Mouse (Mus musculus): ENCODE data around the gene Immp1l.

Gene Immp1l

GRCm38 (mm10) chr2:105903896-105904756 is at the start of gene Immp1l, which contains the start of gene Elp4:
Gene Immp1l, plus strand, starts transcription at chr2:105904638.
Gene Elp4, minus strand, starts transcription at chr2:105904564.
- DNase-seq (ENCODE audit: low spot score) = peak; percentile 98

GRCm38 (mm10) chr2:105854740-105855139 is 49.7 kb upstream of the Immp1l start:
- no peak for DNase-seq (ENCODE audit: low spot score)

- DNase-seq (ENCODE audit: low spot score) = no peak
These were observed 31.0 kb upstream of the Immp1l start for GRCm38 (mm10) chr2:105873403-105873802.

- no peak for DNase-seq (ENCODE audit: low spot score)
These were observed 13.6 kb upstream of the Immp1l start for GRCm38 (mm10) chr2:105890816-105891215.

GRCm38 (mm10) chr2:105904757-105905146 is 314 bp downstream of the Immp1l start:
- no peak for DNase-seq (ENCODE audit: low spot score)

- DNase-seq (ENCODE audit: low spot score) = no peak
These were observed 3.9 kb downstream of the Immp1l start for GRCm38 (mm10) chr2:105908351-105908750.

- DNase-seq (ENCODE audit: low spot score) = no peak
These were observed 6.2 kb downstream of the Immp1l start for GRCm38 (mm10) chr2:105910611-105911010.

- DNase-seq (ENCODE audit: low spot score) = no peak
These were observed 9.4 kb downstream of the Immp1l start for GRCm38 (mm10) chr2:105913655-105914366.

GRCm38 (mm10) chr2:105916671-105917070 is 12.2 kb downstream of the Immp1l start:
- DNase-seq (ENCODE audit: low spot score) = no peak

GRCm38 (mm10) chr2:105917623-105918346 is 13.3 kb downstream of the Immp1l start:
- DNase-seq (ENCODE audit: low spot score) = no peak

GRCm38 (mm10) chr2:105950131-105950530 is 45.7 kb downstream of the Immp1l start:
- no peak for DNase-seq (ENCODE audit: low spot score)

GRCm38 (mm10) chr2:105951350-105951940 is 47.0 kb downstream of the Immp1l start:
- no peak for DNase-seq (ENCODE audit: low spot score)

- DNase-seq (ENCODE audit: low spot score) = no peak
These were observed 49.4 kb downstream of the Immp1l start for GRCm38 (mm10) chr2:105953862-105954261.

- no peak for DNase-seq (ENCODE audit: low spot score)
These were observed 59.0 kb downstream of the Immp1l start for GRCm38 (mm10) chr2:105963447-105963846.

- DNase-seq (ENCODE audit: low spot score) = no peak
These were observed 69.5 kb downstream of the Immp1l start for GRCm38 (mm10) chr2:105973941-105974340.

GRCm38 (mm10) chr2:105978065-105978464 is 73.6 kb downstream of the Immp1l start:
- no peak for DNase-seq (ENCODE audit: low spot score)

GRCm38 (mm10) chr2:105985206-105985605 is 80.8 kb downstream of the Immp1l start:
- DNase-seq (ENCODE audit: low spot score) = no peak

GRCm38 (mm10) chr2:105987131-105987530 is 82.7 kb downstream of the Immp1l start:
- DNase-seq (ENCODE audit: low spot score) = no peak

- no peak for DNase-seq (ENCODE audit: low spot score)
These were observed 83.6 kb downstream of the Immp1l start for GRCm38 (mm10) chr2:105987999-105988398.

- DNase-seq (ENCODE audit: low spot score) = peak; percentile 90
These were observed 98.6 kb downstream of the Immp1l start, which contains the start of gene Dnajc24 for GRCm38 (mm10) chr2:106002835-106003739. Gene Dnajc24, minus strand, starts transcription at chr2:106003549.

- no peak for DNase-seq (ENCODE audit: low spot score)
These were observed 104.0 kb downstream of the Immp1l start for GRCm38 (mm10) chr2:106008415-106008814.
